9 mouse cellular contexts compared by ENCODE assay signal in the genomic region with DNA sequence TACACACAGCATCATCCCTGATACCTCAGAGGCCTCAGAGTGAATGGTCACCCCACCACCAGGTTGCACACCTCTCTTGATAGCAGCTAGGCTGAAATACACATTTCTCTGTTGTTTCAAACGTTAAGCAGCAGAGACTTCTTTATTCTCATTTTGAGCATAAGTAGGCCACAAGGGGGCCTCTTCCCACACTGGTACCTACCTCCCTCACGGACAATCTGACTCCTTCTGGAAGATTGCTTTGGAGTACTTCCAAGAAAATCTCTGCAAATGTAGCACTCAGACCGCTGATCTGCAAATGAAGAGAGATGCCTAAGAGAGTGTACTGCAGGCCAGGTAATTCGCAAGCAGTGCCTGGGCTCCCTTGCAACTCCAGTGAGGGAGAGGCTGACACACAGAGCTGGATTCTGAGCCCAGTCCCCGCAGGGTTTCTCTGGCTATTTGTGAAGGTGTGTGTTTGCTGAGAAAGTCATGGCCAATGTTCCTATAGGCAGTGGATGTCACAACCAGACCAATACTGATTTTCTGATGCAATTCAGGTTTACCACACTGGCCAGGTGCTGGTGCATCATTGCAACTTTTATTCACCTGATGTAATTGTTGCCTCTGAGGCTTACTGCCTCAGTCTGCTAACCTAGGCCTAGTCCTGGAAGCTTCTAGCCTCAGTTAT. TPM values are rescaled to one million over a fixed set of nuclear protein-coding genes. Genes with fewer than 3 reads are reported as not detected.
A peak's percentile ranks its signal among the peaks of the same experiment; 100 is the strongest.
DNase-seq lines count a peak whose midpoint lies in the region; ATAC-seq and TF ChIP-seq lines count a peak whose summit lies in the region.
"Had no signal": no experiment of that assay in that cellular context is flagged by ENCODE, and none has a peak within 500 bp of the region (broad histone marks: within the 10 kb centered on the region; RNA-seq: fewer than 3 reads in every experiment).

No protein-coding gene starts in this region.

- WGBS in liver, adult 2 months = 37% methylated on average over 5 of the region's 5 CpGs
- 72% methylated on average over 5 of the region's 5 CpGs for WGBS in liver, embryonic 11.5 days
- 51% methylated on average over 5 of the region's 5 CpGs for WGBS in neural tube, embryonic 15.5 days

- no peak for TF ChIP-seq CTCF in liver, adult 2 months (IDR thresholded peaks at IDR 0.05; ENCODE audit: low read depth, low read length)

- H3K4me2 ChIP-seq in liver, embryonic 11.5 days = no peak overlapping the region
- H3K4me2 ChIP-seq in neural tube, embryonic 15.5 days = no peak overlapping the region

- no peaks in the 10 kb centered on the region for H3K27me3 ChIP-seq in liver, adult 2 months (ENCODE audit: control insufficient read depth, insufficient read depth, low read length)
- H3K27me3 ChIP-seq in liver, embryonic 11.5 days (replicated peaks; ENCODE audit: control insufficient read depth, insufficient read depth, low read length) = no peaks in the 10 kb centered on the region
- H3K27me3 ChIP-seq in neural tube, embryonic 15.5 days (replicated peaks) = no peaks in the 10 kb centered on the region

- H3K27ac ChIP-seq in liver, adult 2 months (replicated peaks; ENCODE audit: insufficient read depth, low read depth, low read length) = no peak overlapping the region
- H3K27ac ChIP-seq in liver, embryonic 11.5 days (ENCODE audit: low read depth, low read length) = no peak overlapping the region
- no peak overlapping the region; the same call in 1 of the 2 replicates for H3K27ac ChIP-seq in neural tube, embryonic 15.5 days (replicated peaks)

- no peaks in the 10 kb centered on the region for H3K79me2 ChIP-seq in liver, adult 2 months (ENCODE audit: control insufficient read depth, insufficient read depth, low read length)

- TF ChIP-seq POLR2A in liver, adult 2 months (IDR thresholded peaks at IDR 0.05; ENCODE audit: extremely low read depth, insufficient read depth, low read length) = no peak

- no peak overlapping the region for H3K4me3 ChIP-seq in liver, adult 2 months (ENCODE audit: insufficient read depth, low read depth, low read length)
- no peak overlapping the region for H3K4me3 ChIP-seq in liver, embryonic 11.5 days (ENCODE audit: low read depth, low read length)
- H3K4me3 ChIP-seq in neural tube, embryonic 15.5 days (replicated peaks) = no peak overlapping the region
- H3K4me3 ChIP-seq: erythroblast, embryonic 14.5 days had no signal

- no peak for DNase-seq in cerebellum, postnatal 4 days (ENCODE audit: low spot score in 2 of 2)
- peak; percentile 16 for DNase-seq in liver, adult 2 months (ENCODE audit: extremely low read depth, low read depth, low spot score)
- no peak for DNase-seq in liver, embryonic 11.5 days (ENCODE audit: low spot score)
- peak; percentile 40 to 45 for DNase-seq in cerebellum, postnatal 14 days
- peak; percentile 20 to 42 for DNase-seq in layer of hippocampus, postnatal 10 days (ENCODE audit: low spot score in 2 of 2)
- peak; percentile 65 for DNase-seq in testis, postnatal 10 days (ENCODE audit: low spot score)

- no peak overlapping the region for H3K9ac ChIP-seq in liver, adult 2 months (ENCODE audit: low read depth, low read length)
- no peak overlapping the region for H3K9ac ChIP-seq in liver, embryonic 11.5 days (ENCODE audit: low read depth, low read length)
- H3K9ac ChIP-seq in neural tube, embryonic 15.5 days (replicated peaks) = no peak overlapping the region

- peak; percentile 78 for ATAC-seq in cerebellum, adult (ENCODE audit: insufficient number of reproducible peaks, low FRiP score, low TSS enrichment)
- no peak for ATAC-seq in liver, embryonic 11.5 days (replicated peaks; ENCODE audit: low FRiP score)
- no peak for ATAC-seq in neural tube, embryonic 15.5 days (ENCODE audit: low FRiP score)

- H3K36me3 ChIP-seq in liver, adult 2 months (ENCODE audit: control insufficient read depth, insufficient read depth, low read length) = peaks cover 9% of the 10 kb centered on the region; the same call in 1 of the 2 replicates
- peaks cover 2% of the 10 kb centered on the region; the same call in 1 of the 2 replicates for H3K36me3 ChIP-seq in liver, embryonic 11.5 days (ENCODE audit: control insufficient read depth, insufficient read depth, low read length)
- peaks cover 28% of the 10 kb centered on the region; the same call in 1 of the 2 replicates for H3K36me3 ChIP-seq in neural tube, embryonic 15.5 days

- H3K9me3 ChIP-seq in liver, embryonic 11.5 days (ENCODE audit: control insufficient read depth, low read length) = no peaks in the 10 kb centered on the region
- no peaks in the 10 kb centered on the region for H3K9me3 ChIP-seq in neural tube, embryonic 15.5 days (replicated peaks)

- peaks cover 7% of the 10 kb centered on the region for H3K4me1 ChIP-seq in liver, adult 2 months (ENCODE audit: control insufficient read depth, insufficient read depth, low read length)
- H3K4me1 ChIP-seq in liver, embryonic 11.5 days (replicated peaks; ENCODE audit: control insufficient read depth, insufficient read depth, low read length) = peaks cover 8% of the 10 kb centered on the region; the same call in 1 of the 2 replicates
- peaks cover 18% of the 10 kb centered on the region for H3K4me1 ChIP-seq in neural tube, embryonic 15.5 days

RNA-seq across cellular contexts. Expression of gene Coa4, which starts 13.6 kb away (rescaled TPM):
- total RNA-seq in liver, adult 2 months (2014; rRNA removed) = 4.3 and 10.7 TPM in 2 replicates
- 8.9 and 11.6 TPM in 2 replicates for polyA plus RNA-seq in liver, adult 2 months (2012; rRNA removed)
- polyA plus RNA-seq in liver, embryonic 11.5 days (2014; fragmentation: Nextera tagmentation; extraction: Ambion mirVana) = 26.3 and 27.5 TPM in 2 replicates
- total RNA-seq in layer of hippocampus, postnatal 10 days (2021) = 1 to 10 TPM; 5.9 to 6.9 TPM
- polyA plus RNA-seq in neural tube, embryonic 15.5 days (2015; fragmentation: Nextera tagmentation; extraction: Ambion mirVana) = 15.3 and 16.9 TPM in 2 replicates

RNA-seq across cellular contexts. Expression of gene Dnajb13, which starts 35.7 kb away (rescaled TPM):
- total RNA-seq in liver, adult 2 months (2014; rRNA removed) = 0.27 and 0.55 TPM in 2 replicates
- 0.29 and 0.30 TPM in 2 replicates for polyA plus RNA-seq in liver, adult 2 months (2012; rRNA removed)
- polyA plus RNA-seq in liver, embryonic 11.5 days (2014; fragmentation: Nextera tagmentation; extraction: Ambion mirVana) = 1.2 and 1.6 TPM in 2 replicates
- under 1 TPM; 0.50 to 0.87 TPM for total RNA-seq in layer of hippocampus, postnatal 10 days (2021)
- polyA plus RNA-seq in neural tube, embryonic 15.5 days (2015; fragmentation: Nextera tagmentation; extraction: Ambion mirVana) = 3.5 and 3.7 TPM in 2 replicates
- polyA plus RNA-seq: erythroblast, embryonic 14.5 days had no signal

RNA-seq across cellular contexts. Expression of gene Rab6a, which starts 56.7 kb away (rescaled TPM):
- total RNA-seq in liver, adult 2 months (2014; rRNA removed) = 30.4 and 33.0 TPM in 2 replicates
- 13.2 and 13.5 TPM in 2 replicates for polyA plus RNA-seq in liver, adult 2 months (2012; rRNA removed)
- 81.6 and 85.7 TPM in 2 replicates for polyA plus RNA-seq in liver, embryonic 11.5 days (2014; fragmentation: Nextera tagmentation; extraction: Ambion mirVana)
- 100 to 1,000 TPM; 297 to 364 TPM for total RNA-seq in layer of hippocampus, postnatal 10 days (2021)
- polyA plus RNA-seq in neural tube, embryonic 15.5 days (2015; fragmentation: Nextera tagmentation; extraction: Ambion mirVana) = 253 and 287 TPM in 2 replicates

RNA-seq across cellular contexts. Expression of gene Ucp2, which starts 57.3 kb away (rescaled TPM):
- total RNA-seq in liver, adult 2 months (2014; rRNA removed) = 12.2 and 17.5 TPM in 2 replicates
- 27.9 and 45.2 TPM in 2 replicates for polyA plus RNA-seq in liver, adult 2 months (2012; rRNA removed)
- polyA plus RNA-seq in liver, embryonic 11.5 days (2014; fragmentation: Nextera tagmentation; extraction: Ambion mirVana) = 487 and 491 TPM in 2 replicates
- 10 to 100 TPM; 58.2 to 66.6 TPM for total RNA-seq in layer of hippocampus, postnatal 10 days (2021)
- polyA plus RNA-seq in neural tube, embryonic 15.5 days (2015; fragmentation: Nextera tagmentation; extraction: Ambion mirVana) = 71.5 and 149 TPM in 2 replicates

RNA-seq across cellular contexts. Expression of gene Mrpl48, which starts 57.6 kb away (rescaled TPM):
- total RNA-seq in liver, adult 2 months (2014; rRNA removed) = 24.6 and 29.1 TPM in 2 replicates
- 9.4 and 9.5 TPM in 2 replicates for polyA plus RNA-seq in liver, adult 2 months (2012; rRNA removed)
- 78.9 and 81.2 TPM in 2 replicates for polyA plus RNA-seq in liver, embryonic 11.5 days (2014; fragmentation: Nextera tagmentation; extraction: Ambion mirVana)
- 10 to 100 TPM; 54.8 to 55.3 TPM for total RNA-seq in layer of hippocampus, postnatal 10 days (2021)
- 82.6 and 85.3 TPM in 2 replicates for polyA plus RNA-seq in neural tube, embryonic 15.5 days (2015; fragmentation: Nextera tagmentation; extraction: Ambion mirVana)

Comparison
In these comparisons a context has a peak if more than half of its experiments do, and no peak if none do; other contexts are left out.
1. DNase-seq: peak in liver, adult 2 months (single experiment), cerebellum, postnatal 14 days (2 of 2), layer of hippocampus, postnatal 10 days (2 of 2) and testis, postnatal 10 days (single experiment); none in cerebellum, postnatal 4 days (0 of 2) and liver, embryonic 11.5 days (single experiment).